ENCODE assay signal across 8 mouse cellular contexts in genomic region chr3:95434136-95434982, GRCm38 (mm10). TPM values are rescaled to one million over a fixed set of nuclear protein-coding genes. Genes with fewer than 3 reads are reported as not detected.
DNase-seq lines count a peak whose midpoint lies in the region; ATAC-seq lines count a peak whose summit lies in the region.

TSS of gene Arnt (plus strand) at chr3:95434388.

- peak; percentile 99 for DNase-seq in adipocyte (ENCODE audit: low spot score)
- peak; percentile 97 for DNase-seq in embryo, embryonic 10 days (ENCODE audit: low spot score)
- DNase-seq in gastrocnemius, postnatal 10 days: peak; percentile 82
- peak; percentile 97 for DNase-seq in induced T-regulatory cell, adult 2 months (ENCODE audit: low read depth)
- DNase-seq in left cerebral cortex, adult 9 months (ENCODE audit: low spot score in 2 of 2): peak; percentile 81 to 93
- peak; percentile 80 for DNase-seq in right cerebral cortex, postnatal 14 days
- DNase-seq in urinary bladder, postnatal 36 days (ENCODE audit: low spot score in 2 of 2): peak; percentile 86 to 92

- peak; percentile 98 for ATAC-seq in megakaryocyte progenitor cell, adult 5-6 weeks (replicated peaks; ENCODE audit: poor library complexity)

RNA-seq across cellular contexts. Expression of gene Arnt, which starts in this region (rescaled TPM):
- total RNA-seq in gastrocnemius, postnatal 10 days (2021): 10 to 100 TPM; 43.7 to 55.6 TPM
- total RNA-seq in megakaryocyte progenitor cell, adult 5-6 weeks (2015): 19.3 and 23.6 TPM in 2 replicates
- 14.7 and 21.4 TPM in 2 replicates for total RNA-seq in megakaryocyte progenitor cell, adult 5-6 weeks (2017)

Comparison
In these comparisons a context has a peak if more than half of its experiments do, and no peak if none do; other contexts are left out.
1. Peak in every context shown above with its lines: DNase-seq and ATAC-seq.